Mouse (Mus musculus): Measurements from ENCODE around the gene Ifnl2. TPM values are rescaled to one million over a fixed set of nuclear protein-coding genes. Genes with fewer than 3 reads are reported as not detected.
"Not testable (repeated sequence)": the region's sequence is repeated elsewhere in the genome, so short reads cannot be mapped to it uniquely, and the experiment has no call there.

Gene Ifnl2
- polyA plus RNA-seq (2015; fragmentation: Nextera tagmentation; extraction: Ambion mirVana) = not detected in 2 replicates

DNA sequence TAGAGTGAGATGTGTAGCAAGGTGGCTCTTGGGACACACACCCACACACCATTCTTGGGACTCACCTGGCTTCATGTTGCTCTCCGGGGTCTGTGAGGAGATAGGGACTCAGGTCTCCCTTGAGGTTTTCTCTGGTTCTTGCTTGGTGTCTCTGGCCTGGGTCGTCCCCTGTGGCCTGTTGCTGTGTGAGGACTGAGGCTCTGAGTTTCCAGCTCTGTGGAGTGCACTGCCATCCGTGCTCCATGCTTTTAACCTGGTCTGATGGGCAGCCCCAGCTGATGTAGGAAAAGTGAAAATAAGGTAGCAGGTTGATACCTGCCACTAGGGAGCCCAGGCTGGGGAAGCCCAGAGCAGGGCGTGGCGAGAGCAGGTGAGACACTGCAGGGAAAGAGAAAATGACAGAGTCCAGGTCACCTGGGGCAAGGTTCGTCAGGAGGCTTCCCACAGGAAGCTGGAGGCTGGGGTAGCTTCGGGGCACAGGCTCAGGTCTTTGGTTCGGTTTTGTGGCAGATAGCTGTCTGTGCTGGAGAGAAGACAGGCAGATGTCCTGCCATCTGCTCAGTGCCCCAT is at the start of gene Ifnl2:
TSS of gene Ifnl2 (minus strand) at position 51 of the 570 bp plus-strand sequence.
- WGBS = 65% methylated on average over 8 of the region's 8 CpGs
- not testable (repeated sequence) for H3K4me1 ChIP-seq (replicated peaks; ENCODE audit: insufficient read depth, low read length); H3K4me2 ChIP-seq (ENCODE audit: low read length); H3K9ac ChIP-seq (ENCODE audit: low read depth, low read length); DNase-seq (ENCODE audit: low spot score); H3K9me3 ChIP-seq (replicated peaks; ENCODE audit: low read length); H3K36me3 ChIP-seq (ENCODE audit: insufficient read depth, low read length); ATAC-seq (replicated peaks; ENCODE audit: low FRiP score, low read depth); H3K4me3 ChIP-seq (replicated peaks; ENCODE audit: low read depth, low read length); H3K27me3 ChIP-seq (ENCODE audit: insufficient read depth, low read length); H3K27ac ChIP-seq

DNA sequence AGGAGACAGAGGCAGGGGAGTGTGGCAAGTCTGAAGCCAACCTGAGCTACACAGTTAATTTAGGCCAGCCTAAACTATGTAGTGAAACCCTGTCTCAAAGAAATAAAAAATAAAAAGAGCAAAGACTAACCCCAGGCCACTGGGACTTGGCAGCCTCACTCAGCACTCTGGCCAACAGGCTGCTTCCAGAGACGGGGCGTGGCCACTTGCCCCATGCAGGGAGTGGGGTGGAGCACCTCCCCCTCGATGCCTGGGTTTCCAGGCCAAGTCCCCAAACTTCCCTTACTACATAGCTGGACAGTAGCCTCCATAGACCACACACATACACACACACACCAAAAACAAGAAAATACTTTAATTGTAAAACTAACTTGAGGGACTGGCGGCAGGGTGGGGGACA is 48.2 kb upstream of the Ifnl2 start:
- DNase-seq (ENCODE audit: low spot score) (peak; percentile 79), ATAC-seq (replicated peaks; ENCODE audit: low FRiP score, low read depth) (no peak)
- Histone ChIP-seq H3K4me3 (replicated peaks; ENCODE audit: low read depth, low read length) (no peak overlapping the region), H3K4me2 (ENCODE audit: low read length) (no peak overlapping the region), H3K4me1 (replicated peaks; ENCODE audit: insufficient read depth, low read length) (peaks cover 3% of the 10 kb centered on the region; the same call in 1 of the 2 replicates), H3K9ac (ENCODE audit: low read depth, low read length) (no peak overlapping the region), H3K27me3 (ENCODE audit: insufficient read depth, low read length) (no peaks in the 10 kb centered on the region), H3K27ac (peak overlapping the region; percentile 54; the same call in 1 of the 2 replicates), H3K9me3 (replicated peaks; ENCODE audit: low read length) (no peaks in the 10 kb centered on the region), H3K36me3 (ENCODE audit: insufficient read depth, low read length) (peaks cover 32% of the 10 kb centered on the region; the same call in 1 of the 2 replicates)
- no peak for TF ChIP-seq CTCF (IDR thresholded peaks at IDR 0.05; ENCODE audit: low read depth)
- 34% methylated on average over 4 of the region's 4 CpGs for WGBS

DNA sequence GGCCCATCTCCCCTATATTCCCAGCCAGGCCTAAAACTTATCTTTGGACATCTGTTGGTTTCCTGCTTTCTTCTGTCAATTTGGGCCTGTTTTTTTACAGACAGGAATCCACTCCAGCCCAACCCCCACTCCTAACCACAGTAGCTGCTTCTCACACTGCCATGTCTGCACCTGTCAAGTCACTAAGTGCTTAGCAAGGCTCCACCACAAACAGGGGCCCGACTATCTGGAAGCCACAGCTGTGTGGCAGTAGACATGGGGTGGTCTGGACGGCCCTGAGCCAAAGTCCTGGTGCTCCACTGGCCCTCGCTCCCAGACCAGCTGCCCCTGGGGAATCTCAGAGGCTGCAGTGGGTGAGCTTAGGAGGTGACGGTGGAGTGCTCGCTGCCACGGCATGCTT is 47.5 kb upstream of the Ifnl2 start:
- no peak overlapping the region for H3K9ac ChIP-seq (ENCODE audit: low read depth, low read length)

DNA sequence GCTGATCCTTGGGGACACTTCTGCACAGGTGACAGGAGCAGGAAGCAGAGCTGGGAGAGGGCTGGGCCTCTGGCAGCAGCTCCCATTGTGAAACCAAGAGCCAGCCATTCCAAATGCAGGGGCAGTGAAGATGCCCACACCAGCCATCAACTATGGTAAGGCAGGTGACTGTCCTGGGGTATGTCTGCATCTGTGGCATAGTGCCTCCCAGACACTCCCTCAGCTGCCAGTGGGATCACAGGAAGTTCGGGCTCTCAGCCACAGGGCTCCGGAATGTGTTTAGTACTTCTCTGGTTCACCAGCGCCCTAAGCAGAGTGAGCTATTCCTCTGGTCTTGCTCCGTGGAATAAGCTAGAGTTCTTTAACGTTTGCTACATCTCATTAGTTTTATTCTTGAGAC is 46.8 kb upstream of the Ifnl2 start:
- no peaks in the 10 kb centered on the region for H3K9me3 ChIP-seq (replicated peaks; ENCODE audit: low read length)
- 51% methylated on average over 5 of the region's 5 CpGs for WGBS

More for the DNA sequence above, 47.5 kb upstream of the Ifnl2 start:
- 74% methylated on average over 6 of the region's 6 CpGs for WGBS
- DNase-seq (ENCODE audit: low spot score) (no peak), ATAC-seq (replicated peaks; ENCODE audit: low FRiP score, low read depth) (no peak)
- H3K4me3 ChIP-seq (replicated peaks; ENCODE audit: low read depth, low read length) = no peak overlapping the region
- H3K27ac ChIP-seq = 0 out of 2 replicates have a peak overlapping the region, but pooled peaks have one; percentile 11
- H3K4me1 ChIP-seq (replicated peaks; ENCODE audit: insufficient read depth, low read length) = peaks cover 3% of the 10 kb centered on the region; the same call in 1 of the 2 replicates
- peaks cover 28% of the 10 kb centered on the region; the same call in 1 of the 2 replicates for H3K36me3 ChIP-seq (ENCODE audit: insufficient read depth, low read length)
- H3K27me3 ChIP-seq (ENCODE audit: insufficient read depth, low read length) = no peaks in the 10 kb centered on the region
- no peak overlapping the region for H3K4me2 ChIP-seq (ENCODE audit: low read length)
- no peak for TF ChIP-seq CTCF (IDR thresholded peaks at IDR 0.05; ENCODE audit: low read depth)
- no peaks in the 10 kb centered on the region for H3K9me3 ChIP-seq (replicated peaks; ENCODE audit: low read length)

DNA sequence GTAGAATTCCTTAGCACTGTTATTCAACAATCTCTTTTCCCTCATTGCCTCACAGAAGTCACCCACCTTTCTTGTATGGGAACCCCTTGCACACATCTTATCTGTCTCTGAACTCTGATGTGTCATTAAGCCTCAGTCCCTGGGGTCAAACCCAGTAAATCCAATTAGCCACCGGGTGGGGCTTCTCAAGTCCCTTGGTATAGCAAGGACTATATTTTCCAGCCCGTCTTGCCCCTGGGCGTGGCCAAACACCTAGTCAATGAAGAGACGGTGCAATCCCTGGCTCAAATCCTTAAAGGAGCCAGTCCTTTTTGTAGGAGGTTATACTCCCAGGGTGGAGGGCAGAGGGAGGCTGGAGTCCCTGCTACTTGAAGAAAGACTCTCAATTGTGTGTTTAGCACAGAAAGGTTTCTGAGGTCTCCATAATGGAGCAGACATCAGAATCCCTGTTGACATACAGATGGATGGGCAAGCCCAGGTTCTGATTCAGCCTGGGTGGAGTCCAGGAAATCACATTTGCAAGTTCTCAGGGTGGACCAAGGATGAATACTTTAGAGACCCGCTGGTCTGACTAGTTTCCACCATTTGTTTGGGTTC is 45.8 kb upstream of the Ifnl2 start:
- Histone ChIP-seq H3K27ac (no peak overlapping the region), H3K36me3 (ENCODE audit: insufficient read depth, low read length) (peaks cover 19% of the 10 kb centered on the region; the same call in 1 of the 2 replicates), H3K9ac (ENCODE audit: low read depth, low read length) (no peak overlapping the region), H3K27me3 (ENCODE audit: insufficient read depth, low read length) (no peaks in the 10 kb centered on the region), H3K4me3 (replicated peaks; ENCODE audit: low read depth, low read length) (no peak overlapping the region), H3K4me2 (ENCODE audit: low read length) (no peak overlapping the region), H3K4me1 (replicated peaks; ENCODE audit: insufficient read depth, low read length) (peaks cover 3% of the 10 kb centered on the region; the same call in 1 of the 2 replicates), H3K9me3 (replicated peaks; ENCODE audit: low read length) (no peaks in the 10 kb centered on the region)
- TF ChIP-seq CTCF (IDR thresholded peaks at IDR 0.05; ENCODE audit: low read depth) = no peak
- no peak for DNase-seq (ENCODE audit: low spot score)
- WGBS = 16% methylated on average over 5 of the region's 5 CpGs
- no peak for ATAC-seq (replicated peaks; ENCODE audit: low FRiP score, low read depth)

More for the DNA sequence above, 46.8 kb upstream of the Ifnl2 start:
- Histone ChIP-seq H3K4me3 (replicated peaks; ENCODE audit: low read depth, low read length) (no peak overlapping the region), H3K27me3 (ENCODE audit: insufficient read depth, low read length) (no peaks in the 10 kb centered on the region), H3K4me1 (replicated peaks; ENCODE audit: insufficient read depth, low read length) (peaks cover 3% of the 10 kb centered on the region; the same call in 1 of the 2 replicates), H3K27ac (no peak overlapping the region), H3K36me3 (ENCODE audit: insufficient read depth, low read length) (peaks cover 24% of the 10 kb centered on the region; the same call in 1 of the 2 replicates), H3K9ac (ENCODE audit: low read depth, low read length) (no peak overlapping the region), H3K4me2 (ENCODE audit: low read length) (no peak overlapping the region)
- no peak for TF ChIP-seq CTCF (IDR thresholded peaks at IDR 0.05; ENCODE audit: low read depth)
- ATAC-seq (replicated peaks; ENCODE audit: low FRiP score, low read depth) (no peak), DNase-seq (ENCODE audit: low spot score) (no peak)

DNA sequence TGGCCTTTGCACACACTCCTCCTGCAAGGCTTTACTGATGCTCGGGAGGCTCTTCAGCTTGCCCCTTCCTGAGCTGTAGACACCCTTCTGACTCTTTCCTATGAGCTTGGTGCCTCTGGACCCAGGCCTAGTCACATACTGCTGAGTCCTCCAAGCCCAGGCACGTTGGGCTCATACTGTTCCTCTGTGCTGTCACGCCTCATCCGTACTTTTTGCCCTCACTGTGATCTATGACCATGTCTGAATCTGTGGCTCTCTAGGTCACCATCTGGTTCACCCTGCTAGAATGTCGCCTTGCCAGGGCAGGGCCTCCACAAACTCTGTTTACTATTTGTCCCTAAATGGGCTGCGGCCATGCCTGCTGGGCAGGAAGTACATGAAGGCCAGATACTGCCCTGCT is 42.8 kb upstream of the Ifnl2 start:
- WGBS = 83% methylated on average over 6 of the region's 6 CpGs
- TF ChIP-seq CTCF (IDR thresholded peaks at IDR 0.05; ENCODE audit: low read depth) = no peak
- ATAC-seq (replicated peaks; ENCODE audit: low FRiP score, low read depth) (no peak), DNase-seq (ENCODE audit: low spot score) (no peak)
- Histone ChIP-seq H3K4me3 (replicated peaks; ENCODE audit: low read depth, low read length) (no peak overlapping the region), H3K36me3 (ENCODE audit: insufficient read depth, low read length) (0 out of 2 replicates have a peak, but pooled peaks cover 3% of the 10 kb centered on the region), H3K27ac (no peak overlapping the region), H3K4me2 (ENCODE audit: low read length) (no peak overlapping the region), H3K9me3 (replicated peaks; ENCODE audit: low read length) (no peaks in the 10 kb centered on the region), H3K9ac (ENCODE audit: low read depth, low read length) (no peak overlapping the region), H3K27me3 (ENCODE audit: insufficient read depth, low read length) (no peaks in the 10 kb centered on the region), H3K4me1 (replicated peaks; ENCODE audit: insufficient read depth, low read length) (no peaks in the 10 kb centered on the region)
